Mouse (Mus musculus): ENCODE results near the gene Iqgap1. TPM values are rescaled to one million over a fixed set of nuclear protein-coding genes. Genes with fewer than 3 reads are reported as not detected.

Iqgap1 gene
- polyA plus RNA-seq, 1 experiment from 2014 or later, result 27.3 TPM

GRCm38 (mm10) chr7:80789534-80789933 lies 36.2 kb downstream of the Iqgap1 start:
- 90% methylated on average over 5 of the region's 5 CpGs for WGBS
- H3K4me1 ChIP-seq, result no peaks in the 10 kb centered on the region
- no peak overlapping the region for H3K4me3 ChIP-seq
- no peak overlapping the region for H3K4me2 ChIP-seq (replicated peaks)
- H3K36me3 ChIP-seq, result peaks cover 4% of the 10 kb centered on the region; the same call in 1 of the 2 replicates
- no peak for ATAC-seq (ENCODE audit: low FRiP score, low read depth)
- H3K27ac ChIP-seq, result no peak overlapping the region
- H3K27me3 ChIP-seq (replicated peaks), result no peaks in the 10 kb centered on the region
- no peak overlapping the region for H3K9ac ChIP-seq
- H3K9me3 ChIP-seq, result no peaks in the 10 kb centered on the region

- Histone ChIP-seq H3K36me3 (peaks cover 4% of the 10 kb centered on the region; the same call in 1 of the 2 replicates), H3K4me1 (no peaks in the 10 kb centered on the region), H3K27ac (no peak overlapping the region), H3K9ac (no peak overlapping the region), H3K4me2 (replicated peaks) (no peak overlapping the region), H3K4me3 (no peak overlapping the region), H3K9me3 (no peaks in the 10 kb centered on the region), H3K27me3 (replicated peaks) (no peaks in the 10 kb centered on the region)
- ATAC-seq (ENCODE audit: low FRiP score, low read depth), result no peak
- 66% methylated on average over 1 of the region's 1 CpGs for WGBS
Observed at GRCm38 (mm10) chr7:80789061-80789460, 36.7 kb downstream of the Iqgap1 start.

- no peaks in the 10 kb centered on the region for H3K36me3 ChIP-seq
- H3K9ac ChIP-seq, result no peak overlapping the region
- H3K27ac ChIP-seq, result no peak overlapping the region
- no peak overlapping the region for H3K4me3 ChIP-seq
- H3K4me2 ChIP-seq (replicated peaks), result no peak overlapping the region
- no peak for ATAC-seq (ENCODE audit: low FRiP score, low read depth)
- H3K4me1 ChIP-seq, result no peaks in the 10 kb centered on the region
- 91% methylated on average over 7 of the region's 7 CpGs for WGBS
- no peaks in the 10 kb centered on the region for H3K27me3 ChIP-seq (replicated peaks)
- H3K9me3 ChIP-seq, result no peaks in the 10 kb centered on the region
Observed at GRCm38 (mm10) chr7:80788002-80788401, 37.8 kb downstream of the Iqgap1 start.

DNA sequence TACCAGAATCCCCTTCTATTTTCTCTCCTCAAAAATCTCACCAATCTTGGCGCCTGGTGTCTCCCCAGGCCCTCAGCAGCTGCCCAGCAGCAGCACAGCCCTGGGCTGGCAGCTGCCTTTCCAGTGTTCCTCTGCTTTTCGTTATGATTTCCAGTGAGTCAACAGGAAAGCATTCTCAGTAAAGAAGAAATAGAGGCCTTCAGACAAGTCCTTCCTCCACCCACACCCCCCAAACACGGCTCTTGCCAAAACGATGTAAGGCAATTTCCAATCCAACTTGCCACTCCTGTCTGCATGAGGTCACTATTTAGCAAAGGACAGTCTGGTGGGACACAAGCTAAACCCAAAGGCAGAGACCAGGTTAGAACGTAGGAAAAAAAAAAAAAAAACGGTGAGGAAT lies 39.0 kb downstream of the Iqgap1 start:
- no peaks in the 10 kb centered on the region for H3K9me3 ChIP-seq
- ATAC-seq (ENCODE audit: low FRiP score, low read depth), result no peak
- no peak overlapping the region for H3K27ac ChIP-seq
- H3K4me2 ChIP-seq (replicated peaks), result no peak overlapping the region
- H3K36me3 ChIP-seq, result no peaks in the 10 kb centered on the region
- H3K4me3 ChIP-seq, result no peak overlapping the region
- 82% methylated on average over 6 of the region's 6 CpGs for WGBS
- H3K4me1 ChIP-seq, result no peaks in the 10 kb centered on the region
- H3K27me3 ChIP-seq (replicated peaks), result no peaks in the 10 kb centered on the region
- no peak overlapping the region for H3K9ac ChIP-seq

- WGBS, result 95% methylated on average over 5 of the region's 5 CpGs
- no peak overlapping the region for H3K9ac ChIP-seq
- no peak for ATAC-seq (ENCODE audit: low FRiP score, low read depth)
Observed at GRCm38 (mm10) chr7:80783841-80784240, 41.9 kb downstream of the Iqgap1 start.

DNA sequence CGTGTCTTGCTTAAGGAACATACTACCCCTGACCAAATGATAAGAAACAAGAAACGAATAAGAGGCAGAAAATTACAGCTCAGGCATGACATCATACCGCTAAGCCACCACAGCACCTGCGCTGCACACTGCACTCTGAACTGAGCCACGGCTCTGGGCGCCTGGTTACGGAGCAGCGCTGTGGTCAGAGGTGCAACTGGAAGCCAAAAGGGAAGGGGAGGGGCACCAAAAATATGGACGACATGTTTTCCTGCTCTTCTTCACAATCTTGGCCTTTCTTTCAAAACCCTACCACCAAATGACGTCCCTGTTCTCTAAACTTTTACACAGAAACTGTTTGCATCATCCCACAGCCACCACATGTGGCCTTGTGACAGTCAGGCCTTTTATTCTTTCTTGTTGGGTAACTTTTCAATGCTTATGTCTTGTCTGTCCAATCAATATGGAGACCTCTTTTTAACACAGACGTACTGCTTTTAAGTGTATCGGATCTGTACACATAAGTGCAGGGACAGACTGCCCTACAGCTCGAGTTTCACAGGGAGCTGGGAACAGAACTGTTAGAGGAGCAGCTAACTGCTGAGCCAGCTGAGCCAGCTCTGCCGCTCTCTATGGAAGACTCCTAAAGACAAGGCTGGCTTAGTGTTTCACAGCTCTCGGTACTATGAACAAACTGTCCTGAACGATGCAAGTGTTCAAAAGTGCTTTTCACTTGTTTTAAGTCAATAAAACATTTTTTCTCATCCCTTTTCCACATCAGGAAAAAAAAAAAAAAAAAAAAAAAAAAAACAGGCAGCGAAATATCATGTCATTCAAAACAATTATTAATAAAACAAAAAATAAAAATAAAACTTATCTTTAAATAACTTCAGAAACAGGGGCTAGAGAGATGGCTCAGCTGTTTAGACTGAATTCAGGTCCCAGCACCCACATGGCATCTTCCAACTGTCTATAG lies 43.3 kb downstream of the Iqgap1 start:
- no peak overlapping the region for H3K27ac ChIP-seq
- no peaks in the 10 kb centered on the region for H3K27me3 ChIP-seq (replicated peaks)
- no peak overlapping the region for H3K4me3 ChIP-seq
- WGBS, result 80% methylated on average over 17 of the region's 17 CpGs
- no peak overlapping the region for H3K4me2 ChIP-seq (replicated peaks)
- no peaks in the 10 kb centered on the region for H3K9me3 ChIP-seq
- ATAC-seq (ENCODE audit: low FRiP score, low read depth), result no peak
- no peak overlapping the region for H3K9ac ChIP-seq
- H3K36me3 ChIP-seq, result no peaks in the 10 kb centered on the region
- no peaks in the 10 kb centered on the region for H3K4me1 ChIP-seq

More at GRCm38 (mm10) chr7:80783841-80784240, 41.9 kb downstream of the Iqgap1 start:
- H3K27ac ChIP-seq, result no peak overlapping the region
- no peaks in the 10 kb centered on the region for H3K36me3 ChIP-seq
- no peak overlapping the region for H3K4me3 ChIP-seq
- H3K4me2 ChIP-seq (replicated peaks), result no peak overlapping the region
- no peaks in the 10 kb centered on the region for H3K9me3 ChIP-seq
- H3K27me3 ChIP-seq (replicated peaks), result no peaks in the 10 kb centered on the region
- no peaks in the 10 kb centered on the region for H3K4me1 ChIP-seq

- H3K4me1 ChIP-seq, result no peaks in the 10 kb centered on the region
- no peaks in the 10 kb centered on the region for H3K27me3 ChIP-seq (replicated peaks)
- no peak overlapping the region for H3K4me3 ChIP-seq
- H3K9ac ChIP-seq, result no peak overlapping the region
- H3K9me3 ChIP-seq, result no peaks in the 10 kb centered on the region
- WGBS, result 75% methylated on average over 9 of the region's 9 CpGs
- H3K36me3 ChIP-seq, result no peaks in the 10 kb centered on the region
- no peak overlapping the region for H3K27ac ChIP-seq
- H3K4me2 ChIP-seq (replicated peaks), result no peak overlapping the region
- no peak for ATAC-seq (ENCODE audit: low FRiP score, low read depth)
Observed at GRCm38 (mm10) chr7:80781444-80782120, 44.2 kb downstream of the Iqgap1 start.

GRCm38 (mm10) chr7:80778958-80779669 lies 46.7 kb downstream of the Iqgap1 start:
- Histone ChIP-seq H3K4me1 (no peaks in the 10 kb centered on the region), H3K9ac (no peak overlapping the region), H3K4me2 (replicated peaks) (no peak overlapping the region), H3K36me3 (no peaks in the 10 kb centered on the region), H3K27ac (no peak overlapping the region), H3K4me3 (no peak overlapping the region), H3K9me3 (no peaks in the 10 kb centered on the region), H3K27me3 (replicated peaks) (no peaks in the 10 kb centered on the region)
- no peak for ATAC-seq (ENCODE audit: low FRiP score, low read depth)
- WGBS, result 78% methylated on average over 12 of the region's 12 CpGs

- no peaks in the 10 kb centered on the region for H3K36me3 ChIP-seq
- no peak for ATAC-seq (ENCODE audit: low FRiP score, low read depth)
- 95% methylated on average over 6 of the region's 6 CpGs for WGBS
- H3K4me2 ChIP-seq (replicated peaks), result no peak overlapping the region
- H3K4me3 ChIP-seq, result no peak overlapping the region
- H3K27me3 ChIP-seq (replicated peaks), result no peaks in the 10 kb centered on the region
- no peak overlapping the region for H3K9ac ChIP-seq
- H3K27ac ChIP-seq, result no peak overlapping the region
- no peaks in the 10 kb centered on the region for H3K4me1 ChIP-seq
- H3K9me3 ChIP-seq, result no peaks in the 10 kb centered on the region
Observed at GRCm38 (mm10) chr7:80778376-80778775, 47.4 kb downstream of the Iqgap1 start.

- no peak for ATAC-seq (ENCODE audit: low FRiP score, low read depth)
- Histone ChIP-seq H3K9me3 (no peaks in the 10 kb centered on the region), H3K4me2 (replicated peaks) (no peak overlapping the region), H3K4me3 (no peak overlapping the region), H3K36me3 (no peaks in the 10 kb centered on the region), H3K27me3 (replicated peaks) (no peaks in the 10 kb centered on the region), H3K27ac (no peak overlapping the region), H3K4me1 (no peaks in the 10 kb centered on the region), H3K9ac (no peak overlapping the region)
- 74% methylated on average over 8 of the region's 8 CpGs for WGBS
Observed at GRCm38 (mm10) chr7:80777151-80777550, 48.6 kb downstream of the Iqgap1 start.

DNA sequence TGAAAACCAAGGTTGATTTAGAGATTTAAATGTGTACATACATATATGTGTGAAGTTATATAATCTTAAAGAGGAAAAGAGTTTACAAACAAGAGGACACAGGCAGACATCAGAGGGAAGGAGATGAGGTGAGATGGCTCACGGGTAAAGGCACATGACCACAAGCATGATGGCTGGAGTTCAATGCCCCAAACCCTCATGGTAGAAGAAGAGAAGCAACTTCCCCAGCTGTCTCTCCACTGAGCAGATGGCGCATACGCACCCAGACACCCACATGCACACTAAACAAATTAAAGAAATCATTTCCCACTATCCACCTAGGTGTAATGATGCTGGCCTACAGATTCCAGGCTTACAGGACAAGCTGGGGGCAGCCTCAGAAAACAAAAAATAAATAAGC lies 49.7 kb downstream of the Iqgap1 start:
- Histone ChIP-seq H3K4me2 (replicated peaks) (no peak overlapping the region), H3K9me3 (no peaks in the 10 kb centered on the region), H3K4me1 (no peaks in the 10 kb centered on the region), H3K9ac (no peak overlapping the region), H3K36me3 (no peaks in the 10 kb centered on the region), H3K27ac (no peak overlapping the region), H3K27me3 (replicated peaks) (no peaks in the 10 kb centered on the region), H3K4me3 (no peak overlapping the region)
- no peak for ATAC-seq (ENCODE audit: low FRiP score, low read depth)
- 92% methylated on average over 3 of the region's 3 CpGs for WGBS

- Histone ChIP-seq H3K4me2 (replicated peaks) (no peak overlapping the region), H3K4me3 (no peak overlapping the region), H3K27ac (no peak overlapping the region), H3K27me3 (replicated peaks) (no peaks in the 10 kb centered on the region), H3K9me3 (no peaks in the 10 kb centered on the region), H3K4me1 (no peaks in the 10 kb centered on the region), H3K36me3 (no peaks in the 10 kb centered on the region), H3K9ac (no peak overlapping the region)
- WGBS, result 90% methylated on average over 10 of the region's 10 CpGs
- no peak for ATAC-seq (ENCODE audit: low FRiP score, low read depth)
Observed at GRCm38 (mm10) chr7:80775448-80775904, 50.3 kb downstream of the Iqgap1 start.

Data from neural tube, embryonic 12.5 days (tissue).